Mouse (Mus musculus) intestine, embryonic 16.5 days (tissue): Measurements from ENCODE around the gene Ddx5. TPM values are rescaled to one million over a fixed set of nuclear protein-coding genes. Genes with fewer than 3 reads are reported as not detected.
"Not testable (repeated sequence)": the region's sequence is repeated elsewhere in the genome, so short reads cannot be mapped to it uniquely, and the experiment has no call there.

Source experiments
- ATAC-seq: fragments of 200-750 bp; cut with Nextera tagmentation; 2 replicates; pipeline ENCODE4 v1.8.0; 2017; ENCODE audit warnings: moderate TSS enrichment, moderate library complexity
- H3K27ac ChIP-seq: fragments of 300-500 bp; sonication (generic); 2 replicates; pipeline ENCODE4 v1.5.1; 2014; ENCODE audit warnings: mild to moderate bottlenecking, low read length
- H3K27me3 ChIP-seq: fragments of 300-500 bp; sonication (generic); replicated peaks from 2 replicates; pipeline ENCODE4 v1.6.1; 2014; ENCODE audit warnings: low read length, control low read depth, mixed read lengths; ENCODE audit not compliant: control insufficient read depth, insufficient read depth
- H3K36me3 ChIP-seq: fragments of 300-500 bp; sonication (generic); 2 replicates; pipeline ENCODE4 v1.6.1; 2014; ENCODE audit warnings: low read length, control low read depth; ENCODE audit not compliant: control insufficient read depth, insufficient read depth
- H3K4me1 ChIP-seq: fragments of 300-500 bp; sonication (generic); 2 replicates; pipeline ENCODE4 v1.6.1; 2014; ENCODE audit warnings: low read length, control low read depth, mixed read lengths; ENCODE audit not compliant: control insufficient read depth, insufficient read depth
- H3K4me2 ChIP-seq: fragments of 300-500 bp; sonication (generic); 2 replicates; pipeline ENCODE4 v1.6.1; 2014; ENCODE audit warnings: low read depth, low read length, control low read depth
- H3K4me3 ChIP-seq: fragments of 300-500 bp; sonication (generic); 2 replicates; pipeline ENCODE4 v1.5.1; 2014; ENCODE audit warnings: mild to moderate bottlenecking, low read length
- H3K9ac ChIP-seq: fragments of 300-500 bp; sonication (generic); 2 replicates; pipeline ENCODE4 v1.6.1; 2014; ENCODE audit warnings: low read depth, low read length
- H3K9me3 ChIP-seq: fragments of 300-500 bp; sonication (generic); 2 replicates; pipeline ENCODE4 v1.6.1; 2016; ENCODE audit warnings: low read length, control low read depth; ENCODE audit not compliant: control insufficient read depth
- WGBS: fragments of 180-500 bp; shearing (Covaris S2); extraction: QIAGEN DNeasy Blood & Tissue Kit; methylation state at CpG from one replicate; pipeline ENCODE4 v1.1.7; 2014; 5-methylcytosine and 5-hydroxymethylcytosine counted together
- polyA plus RNA-seq: library from polyadenylated mRNA; unstranded; fragments of >200 nt; fragmentation: Nextera tagmentation; extraction: Ambion mirVana; gene quantifications from 2 replicates; pipeline ENCODE4 v1.2.1, GENCODE M21; 2015

The Ddx5 gene
- polyA plus RNA-seq, 1 experiment from 2014 or later, result 227 TPM

DNA sequence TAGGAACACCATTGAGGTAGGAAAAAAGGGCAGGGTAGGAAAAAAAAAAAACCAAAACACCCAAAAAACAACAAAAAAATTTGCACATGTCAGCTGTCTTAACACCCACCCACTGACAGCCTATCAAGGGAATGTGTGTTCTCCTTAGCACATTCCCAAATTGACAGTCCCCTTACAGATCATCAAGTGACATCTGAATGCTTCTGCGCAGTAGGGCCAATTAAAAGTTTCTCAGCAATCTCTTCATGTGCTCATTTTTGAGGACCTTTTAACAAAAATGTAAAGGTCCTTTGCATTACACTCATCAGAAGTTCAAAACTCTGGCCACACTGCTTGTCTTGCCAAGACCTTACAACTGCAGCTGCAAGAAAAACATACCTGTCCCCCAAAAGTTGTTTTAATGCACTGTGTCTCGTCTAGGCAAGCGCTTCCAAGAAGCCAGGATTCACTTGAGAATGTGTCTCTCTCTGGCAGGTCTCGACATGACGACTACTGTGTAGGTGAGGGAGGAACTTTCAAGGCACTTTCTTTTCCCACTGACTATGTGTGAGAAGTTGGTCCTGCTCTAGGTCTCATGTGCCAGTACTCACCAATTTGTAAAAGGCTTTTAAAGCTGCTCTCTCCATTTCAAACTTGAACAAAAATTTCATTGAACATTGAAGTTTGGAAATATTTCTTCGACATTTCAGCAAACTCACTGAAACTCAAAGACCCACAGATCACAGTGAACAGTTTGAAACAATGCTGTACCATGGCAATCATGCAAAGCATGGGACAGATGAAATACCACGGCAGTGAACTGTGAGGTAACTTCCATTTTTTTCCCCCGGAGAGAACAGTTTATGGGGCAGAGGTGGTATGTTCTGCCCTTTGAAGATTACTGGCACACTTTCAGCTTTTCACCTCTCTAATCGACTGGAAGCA is 5.9 kb downstream of the Ddx5 start:
- no peak overlapping the region for H3K9ac ChIP-seq
- H3K4me1 ChIP-seq, result peaks cover 12% of the 10 kb centered on the region
- H3K4me3 ChIP-seq, result no peak overlapping the region
- no peak overlapping the region for H3K4me2 ChIP-seq
- no peaks in the 10 kb centered on the region for H3K27me3 ChIP-seq
- WGBS, result 80% methylated on average over 9 of the region's 9 CpGs
- no peak for ATAC-seq
- no peaks in the 10 kb centered on the region for H3K9me3 ChIP-seq
- peaks cover 10% of the 10 kb centered on the region for H3K36me3 ChIP-seq
- no peak overlapping the region for H3K27ac ChIP-seq

DNA sequence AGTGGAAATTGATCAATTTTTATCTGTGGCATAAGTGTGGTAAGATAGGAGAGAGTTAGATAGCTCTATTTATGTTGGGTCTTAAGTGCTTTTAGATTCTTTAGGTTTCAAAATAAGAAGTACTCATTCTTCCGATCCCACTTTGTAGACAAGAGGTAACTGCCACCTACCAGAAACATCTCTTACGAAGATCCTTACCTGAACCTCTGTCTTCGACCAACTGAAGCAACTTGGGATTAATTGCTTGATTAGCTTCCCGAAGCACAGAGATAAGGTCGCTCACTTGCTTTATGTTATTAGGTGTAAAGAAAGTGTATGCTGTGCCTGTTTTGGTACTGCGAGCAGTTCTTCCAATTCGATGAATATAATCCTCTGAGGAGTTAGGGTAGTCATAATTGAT is 6.7 kb downstream of the Ddx5 start:
- Histone ChIP-seq H3K36me3 (peaks cover 10% of the 10 kb centered on the region), H3K4me1 (peaks cover 18% of the 10 kb centered on the region)
- WGBS, result 81% methylated on average over 7 of the region's 7 CpGs
- H3K27ac ChIP-seq, H3K9me3 ChIP-seq, H3K4me2 ChIP-seq, H3K9ac ChIP-seq, H3K4me3 ChIP-seq, ATAC-seq, H3K27me3 ChIP-seq: not testable (repeated sequence)

DNA sequence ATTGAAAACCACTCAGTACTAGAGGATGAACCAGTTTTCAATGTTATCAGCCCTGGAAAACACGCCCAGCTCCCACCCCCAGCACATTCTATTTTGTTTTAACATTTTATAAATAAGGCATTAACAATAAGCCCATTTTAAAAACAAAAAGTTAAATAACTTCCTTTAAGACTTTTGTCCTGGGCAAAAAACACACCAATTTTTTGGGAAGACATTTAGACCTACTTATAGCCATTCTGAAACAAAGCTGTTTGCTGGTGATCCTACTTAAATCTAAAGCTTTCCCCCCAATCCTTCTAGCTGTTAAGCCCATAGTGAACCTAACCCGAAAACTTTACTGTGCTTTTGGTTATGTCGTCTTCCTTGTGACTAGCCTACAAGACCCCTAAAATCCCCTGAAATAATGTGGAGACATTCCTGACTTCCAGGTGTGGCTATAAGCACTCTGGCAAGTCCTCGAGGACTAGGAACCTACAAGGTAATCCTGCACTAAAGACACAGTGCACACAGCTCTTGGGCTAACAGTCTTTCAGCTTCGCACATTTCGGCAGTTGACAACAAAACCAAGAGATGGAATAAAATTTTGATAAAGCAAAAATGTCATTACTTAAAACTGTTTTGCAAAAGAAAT is 8.3 kb downstream of the Ddx5 start:
- Histone ChIP-seq H3K27me3 (no peaks in the 10 kb centered on the region), H3K36me3 (peaks cover 14% of the 10 kb centered on the region), H3K4me3 (no peak overlapping the region), H3K4me2 (no peak overlapping the region), H3K4me1 (peaks cover 19% of the 10 kb centered on the region), H3K9me3 (no peaks in the 10 kb centered on the region), H3K9ac (no peak overlapping the region), H3K27ac (peak overlapping the region; percentile 57)
- WGBS, result 71% methylated on average over 6 of the region's 6 CpGs
- ATAC-seq, result no peak

DNA sequence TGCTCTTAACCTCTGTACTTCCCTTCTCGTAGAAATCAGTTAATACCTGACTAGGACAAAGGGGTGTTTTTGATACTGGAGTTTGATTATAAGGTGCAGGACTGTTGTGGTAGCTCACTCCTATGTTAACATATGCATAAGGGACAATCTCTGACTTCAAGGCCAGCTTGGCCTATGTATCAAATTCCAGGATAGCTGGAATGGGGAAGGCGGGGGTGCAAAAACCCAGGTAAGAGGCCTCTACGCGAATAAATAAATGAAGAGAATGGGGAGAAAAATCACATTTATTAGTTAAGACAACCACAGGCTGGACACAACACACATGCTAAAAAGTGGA is 8.9 kb downstream of the Ddx5 start:
- Histone ChIP-seq H3K36me3 (peaks cover 12% of the 10 kb centered on the region), H3K9me3 (no peaks in the 10 kb centered on the region), H3K27me3 (no peaks in the 10 kb centered on the region), H3K4me2 (peak overlapping the region; percentile 57), H3K27ac (peak overlapping the region; percentile 99), H3K4me3 (0 out of 2 replicates have a peak overlapping the region, but pooled peaks have one; percentile 9), H3K4me1 (peaks cover 18% of the 10 kb centered on the region), H3K9ac (no peak overlapping the region)
- WGBS, result 63% methylated on average over 4 of the region's 4 CpGs
- ATAC-seq, result no peak

DNA sequence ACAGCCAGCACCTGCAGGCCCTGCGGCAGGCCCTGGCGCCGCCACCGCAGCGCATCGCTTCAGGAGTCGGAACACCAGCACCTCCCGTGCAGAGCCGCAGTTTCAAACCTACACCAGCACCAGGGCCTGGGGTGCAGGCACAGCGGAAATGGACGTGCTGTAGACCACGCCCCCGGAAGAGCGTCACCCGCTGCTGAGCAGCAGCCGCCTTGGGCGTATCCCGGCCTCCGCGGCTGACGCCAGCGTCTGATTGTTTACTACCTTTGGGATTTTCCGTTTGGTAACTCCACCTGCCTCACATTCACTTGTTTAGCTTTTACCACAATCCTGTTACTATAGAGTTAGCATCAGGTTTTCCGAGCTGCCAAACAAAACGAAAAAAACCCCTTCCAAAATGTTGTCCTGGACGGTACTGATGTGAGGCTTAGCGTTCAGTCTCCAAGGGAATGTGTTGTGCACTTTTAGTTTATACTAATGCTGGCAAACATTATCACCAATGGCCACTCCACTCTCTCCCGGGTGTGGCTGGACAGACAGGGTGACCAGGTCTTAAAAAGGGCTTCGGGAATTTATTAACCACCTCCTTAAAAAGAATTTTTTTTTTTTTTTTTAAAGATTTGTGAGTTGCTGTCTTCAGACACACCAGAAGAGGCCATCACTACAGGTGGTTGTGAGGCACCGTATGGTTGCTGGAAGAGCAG is 9.4 kb downstream of the Ddx5 start, which contains the start of gene Polg2:
TSS of gene Polg2 (minus strand) at position 150 of the 701 bp plus-strand sequence.
- Histone ChIP-seq H3K27ac (peak within 1 kb of the TSS; percentile 99), H3K4me2 (peak within 1 kb of the TSS; percentile 57), H3K4me3 (peak within 1 kb of the TSS; percentile 92), H3K4me1 (peaks cover 18% of the 10 kb centered on the region), H3K9me3 (no peaks in the 10 kb centered on the region), H3K27me3 (no peaks in the 10 kb centered on the region), H3K9ac (peak within 1 kb of the TSS; percentile 97), H3K36me3 (peaks cover 12% of the 10 kb centered on the region)
- under 1% methylated on average over 30 of the region's 30 CpGs for WGBS
- peak; percentile 97 for ATAC-seq

DNA sequence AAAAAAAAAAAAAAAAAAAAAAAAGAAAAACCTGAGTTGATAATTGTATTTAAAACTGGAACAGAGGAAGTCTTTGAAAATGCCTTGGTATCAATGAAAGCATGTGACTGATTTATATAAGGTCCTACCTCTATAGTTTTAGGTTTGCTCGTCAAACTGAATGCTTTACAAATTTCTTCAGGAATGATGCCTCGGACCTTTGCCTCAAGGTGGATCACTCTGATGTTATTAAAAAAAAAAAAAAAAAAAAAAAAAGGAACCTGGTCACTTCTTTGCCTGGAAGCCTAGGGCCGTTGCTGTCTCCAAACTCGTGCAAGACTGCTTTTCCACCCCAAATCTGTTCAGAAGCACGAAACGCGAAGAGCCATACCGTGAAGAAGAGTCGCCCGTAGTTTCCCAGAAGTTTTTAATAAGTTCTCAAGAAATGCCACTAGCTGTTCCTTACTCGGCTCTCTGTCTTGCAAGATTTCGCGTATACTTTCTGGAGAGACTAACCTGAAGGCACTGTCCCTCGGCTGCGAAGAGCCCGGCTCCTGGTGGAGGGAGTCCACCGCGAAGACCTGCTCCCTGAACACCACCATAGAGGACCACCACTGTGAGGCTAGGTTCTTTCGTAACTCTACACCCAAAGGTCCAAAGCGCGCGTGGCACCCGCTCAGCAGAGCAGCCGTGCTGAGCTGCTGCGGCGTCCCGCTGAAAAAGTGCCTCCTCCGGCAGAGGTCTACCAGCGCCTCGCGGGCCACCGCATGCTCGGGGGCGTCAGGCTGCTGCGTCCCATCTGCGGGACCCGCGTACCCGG is 10.2 kb downstream of the Ddx5 start:
- no peaks in the 10 kb centered on the region for H3K9me3 ChIP-seq
- H3K36me3 ChIP-seq, result peaks cover 12% of the 10 kb centered on the region
- peaks cover 16% of the 10 kb centered on the region; the same call in 1 of the 2 replicates for H3K4me1 ChIP-seq
- peak; percentile 76 for ATAC-seq
- WGBS, result 2% methylated on average over 39 of the region's 39 CpGs
- H3K27me3 ChIP-seq, result no peaks in the 10 kb centered on the region
- peak overlapping the region; percentile 97 for H3K9ac ChIP-seq
- peak overlapping the region; percentile 57 for H3K4me2 ChIP-seq
- peak overlapping the region; percentile 99 for H3K27ac ChIP-seq
- H3K4me3 ChIP-seq, result peak overlapping the region; percentile 92

DNA sequence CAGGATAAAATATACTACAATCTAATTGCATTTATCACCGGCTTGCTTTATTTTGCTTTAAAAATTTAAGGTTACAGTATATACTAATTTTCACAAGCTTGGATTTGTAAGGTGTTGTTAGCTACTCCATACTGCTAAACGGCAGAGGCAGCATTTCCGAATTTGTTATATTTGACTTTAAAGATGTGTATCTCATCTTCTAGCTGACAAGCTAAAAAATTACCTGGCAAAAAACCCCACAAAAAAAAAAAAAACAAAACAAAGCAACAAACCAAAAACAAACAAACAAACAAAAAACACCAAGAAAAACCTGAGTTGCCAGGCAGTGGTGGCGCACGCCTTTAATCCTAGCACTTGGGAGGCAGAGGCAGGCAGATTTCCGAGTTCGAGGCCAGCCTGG is 10.9 kb downstream of the Ddx5 start:
- H3K4me2 ChIP-seq, result peak overlapping the region; percentile 57; the same call in 1 of the 2 replicates
- peaks cover 15% of the 10 kb centered on the region for H3K36me3 ChIP-seq
- WGBS, result 90% methylated on average over 7 of the region's 7 CpGs
- H3K27me3 ChIP-seq, result no peaks in the 10 kb centered on the region
- no peak overlapping the region for H3K9ac ChIP-seq
- peaks cover 16% of the 10 kb centered on the region; the same call in 1 of the 2 replicates for H3K4me1 ChIP-seq
- H3K4me3 ChIP-seq, result peak overlapping the region; percentile 92
- no peak for ATAC-seq
- H3K27ac ChIP-seq, result 0 out of 2 replicates have a peak overlapping the region, but pooled peaks have one; percentile 2
- H3K9me3 ChIP-seq, result no peaks in the 10 kb centered on the region

DNA sequence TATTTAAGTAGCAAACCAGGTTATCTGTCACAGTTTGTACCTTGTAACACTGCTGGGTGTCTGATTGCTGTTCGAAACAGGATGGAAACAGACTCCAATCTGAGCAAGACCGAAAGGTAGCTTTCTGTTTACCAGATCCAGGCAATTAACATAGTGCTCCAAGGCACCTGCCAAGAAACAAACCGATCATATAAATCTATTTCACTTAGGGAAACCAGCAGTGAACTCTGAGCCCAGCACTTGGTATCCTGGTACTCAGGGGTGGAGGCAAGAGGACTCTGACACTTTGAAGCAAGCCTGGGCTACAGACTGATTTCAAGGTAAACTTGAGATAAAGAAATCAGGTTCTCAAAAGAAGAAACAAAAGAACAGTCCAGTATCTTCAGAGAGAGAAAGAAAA is 11.6 kb downstream of the Ddx5 start:
- peak overlapping the region; percentile 90 for H3K27ac ChIP-seq
- peak overlapping the region; percentile 33; the same call in 1 of the 2 replicates for H3K9ac ChIP-seq
- H3K9me3 ChIP-seq, result no peaks in the 10 kb centered on the region
- H3K27me3 ChIP-seq, result no peaks in the 10 kb centered on the region
- peaks cover 16% of the 10 kb centered on the region; the same call in 1 of the 2 replicates for H3K4me1 ChIP-seq
- 69% methylated on average over 3 of the region's 3 CpGs for WGBS
- peak overlapping the region; percentile 27 for H3K4me2 ChIP-seq
- peak; percentile 54 for ATAC-seq
- peak overlapping the region; percentile 25 for H3K4me3 ChIP-seq
- peaks cover 13% of the 10 kb centered on the region for H3K36me3 ChIP-seq
